Mouse (Mus musculus): ENCODE measurements around the gene Dennd1b. TPM values are rescaled to one million over a fixed set of nuclear protein-coding genes. Genes with fewer than 3 reads are reported as not detected.

Dennd1b gene
- polyA plus RNA-seq, 1 experiment from 2014 or later: 10.4 TPM

DNA sequence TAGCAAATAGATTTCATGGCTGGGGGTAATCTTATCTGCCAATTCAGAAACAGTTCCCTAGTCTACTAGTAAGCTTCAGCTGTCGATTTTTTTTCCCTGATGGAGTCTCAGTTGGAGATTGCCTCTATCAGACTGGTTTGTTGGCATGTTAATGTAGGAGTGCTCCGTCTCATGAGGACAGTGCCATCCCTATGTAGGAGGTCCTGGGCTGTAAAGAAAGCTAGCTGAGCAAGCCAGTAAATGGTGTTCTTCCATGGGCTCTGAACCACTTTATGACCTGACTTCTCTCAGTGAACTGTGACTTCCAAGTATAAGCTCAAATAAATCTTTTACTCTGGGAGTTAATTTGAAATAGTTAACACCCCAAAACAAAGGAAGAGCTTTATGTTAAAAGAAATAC lies 107.8 kb downstream of the Dennd1b start:
- Histone ChIP-seq H3K9me3 (ENCODE audit: control insufficient read depth, low read length) (no peaks in the 10 kb centered on the region), H3K4me2 (ENCODE audit: low read depth, low read length) (no peak overlapping the region), H3K27me3 (replicated peaks; ENCODE audit: control insufficient read depth, insufficient read depth, low read length) (no peaks in the 10 kb centered on the region), H3K4me1 (ENCODE audit: control insufficient read depth, insufficient read depth, low read length) (no peaks in the 10 kb centered on the region), H3K9ac (ENCODE audit: low read depth, low read length) (no peak overlapping the region), H3K36me3 (ENCODE audit: control insufficient read depth, insufficient read depth, low read length) (no peaks in the 10 kb centered on the region), H3K27ac (replicated peaks; ENCODE audit: low read depth, low read length) (no peak overlapping the region), H3K4me3 (ENCODE audit: low read depth, low read length) (no peak overlapping the region)
- WGBS: 66% methylated on average over 2 of the region's 2 CpGs
- DNase-seq (ENCODE audit: low spot score): no peak
- ATAC-seq (ENCODE audit: low read depth): no peak

DNA sequence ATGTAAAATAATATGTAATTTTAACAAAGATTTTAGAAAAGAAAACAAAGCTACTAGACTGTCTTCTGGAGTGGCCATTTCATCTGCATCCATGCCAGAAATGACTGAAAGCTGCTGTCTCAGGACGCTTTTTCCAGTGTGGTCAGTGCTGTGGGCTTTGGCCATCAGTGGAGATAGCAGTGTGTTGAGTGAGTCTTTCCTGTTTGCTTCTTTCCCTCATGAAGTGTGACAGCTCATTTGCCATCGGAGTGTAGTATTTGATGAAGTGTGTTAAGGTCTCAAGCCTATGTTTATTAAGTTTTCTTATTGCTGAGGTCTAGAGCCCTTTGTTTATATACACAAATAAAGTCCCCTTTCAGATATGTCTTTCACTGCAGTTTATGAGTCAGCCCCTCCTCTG lies 112.4 kb downstream of the Dennd1b start:
- 73% methylated on average over 2 of the region's 2 CpGs for WGBS
- Histone ChIP-seq H3K27ac (replicated peaks; ENCODE audit: low read depth, low read length) (no peak overlapping the region), H3K4me1 (ENCODE audit: control insufficient read depth, insufficient read depth, low read length) (no peaks in the 10 kb centered on the region)

DNA sequence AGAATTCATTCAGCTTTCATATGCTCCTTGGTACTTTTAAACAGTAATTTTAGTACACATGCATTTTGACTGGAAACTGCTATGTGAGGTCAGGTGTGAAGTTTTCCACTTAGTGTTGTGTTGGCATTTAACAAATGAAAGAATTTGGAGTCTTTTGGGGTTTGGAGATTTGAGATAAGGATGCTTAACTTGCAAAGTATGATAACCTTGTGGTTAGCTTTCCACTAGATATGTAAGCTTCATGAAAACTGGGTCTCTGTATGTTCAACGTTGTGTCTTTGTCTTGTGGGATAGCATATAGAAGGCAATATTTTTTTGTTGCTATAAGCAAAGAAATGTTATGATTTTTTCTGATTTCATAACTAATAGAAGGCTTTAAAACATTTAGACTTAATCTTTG lies 114.8 kb downstream of the Dennd1b start:
- Histone ChIP-seq H3K27me3 (replicated peaks; ENCODE audit: control insufficient read depth, insufficient read depth, low read length) (no peaks in the 10 kb centered on the region), H3K27ac (replicated peaks; ENCODE audit: low read depth, low read length) (no peak overlapping the region), H3K36me3 (ENCODE audit: control insufficient read depth, insufficient read depth, low read length) (no peaks in the 10 kb centered on the region), H3K4me2 (ENCODE audit: low read depth, low read length) (no peak overlapping the region), H3K4me3 (ENCODE audit: low read depth, low read length) (no peak overlapping the region), H3K9ac (ENCODE audit: low read depth, low read length) (no peak overlapping the region), H3K4me1 (ENCODE audit: control insufficient read depth, insufficient read depth, low read length) (no peaks in the 10 kb centered on the region), H3K9me3 (ENCODE audit: control insufficient read depth, low read length) (no peaks in the 10 kb centered on the region)
- ATAC-seq (ENCODE audit: low read depth) (no peak), DNase-seq (ENCODE audit: low spot score) (no peak)
- 88% methylated on average over 1 of the region's 1 CpGs for WGBS

More for the DNA sequence above, 112.4 kb downstream of the Dennd1b start:
- Histone ChIP-seq H3K9ac (ENCODE audit: low read depth, low read length) (no peak overlapping the region), H3K36me3 (ENCODE audit: control insufficient read depth, insufficient read depth, low read length) (no peaks in the 10 kb centered on the region), H3K27me3 (replicated peaks; ENCODE audit: control insufficient read depth, insufficient read depth, low read length) (no peaks in the 10 kb centered on the region), H3K9me3 (ENCODE audit: control insufficient read depth, low read length) (no peaks in the 10 kb centered on the region), H3K4me2 (ENCODE audit: low read depth, low read length) (no peak overlapping the region), H3K4me3 (ENCODE audit: low read depth, low read length) (no peak overlapping the region)
- no peak for ATAC-seq (ENCODE audit: low read depth)
- no peak for DNase-seq (ENCODE audit: low spot score)

DNA sequence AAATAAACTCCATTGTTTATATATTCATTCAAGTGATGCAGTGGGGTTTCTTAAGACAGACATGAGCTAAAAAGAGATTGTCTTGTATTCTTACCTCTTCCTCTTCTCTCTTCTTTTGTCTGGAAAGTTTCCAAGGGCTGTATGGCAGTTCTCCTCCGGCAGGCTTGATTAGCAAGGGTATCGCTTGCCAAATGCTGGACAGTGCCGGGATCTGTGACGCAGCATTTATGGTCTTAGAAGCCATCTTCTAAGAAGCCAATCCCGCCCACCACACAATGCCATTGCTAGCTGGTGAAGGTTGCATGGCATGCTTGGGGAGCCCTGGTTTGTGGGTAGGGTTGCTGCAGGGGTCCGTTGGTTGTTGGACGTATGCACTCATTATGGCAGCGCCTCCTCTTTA lies 115.8 kb downstream of the Dennd1b start:
- no peaks in the 10 kb centered on the region for H3K4me1 ChIP-seq (ENCODE audit: control insufficient read depth, insufficient read depth, low read length)
- no peaks in the 10 kb centered on the region for H3K36me3 ChIP-seq (ENCODE audit: control insufficient read depth, insufficient read depth, low read length)
- no peaks in the 10 kb centered on the region for H3K9me3 ChIP-seq (ENCODE audit: control insufficient read depth, low read length)
- H3K4me2 ChIP-seq (ENCODE audit: low read depth, low read length): no peak overlapping the region
- H3K9ac ChIP-seq (ENCODE audit: low read depth, low read length): no peak overlapping the region
- 81% methylated on average over 8 of the region's 8 CpGs for WGBS
- no peaks in the 10 kb centered on the region for H3K27me3 ChIP-seq (replicated peaks; ENCODE audit: control insufficient read depth, insufficient read depth, low read length)
- H3K4me3 ChIP-seq (ENCODE audit: low read depth, low read length): no peak overlapping the region
- DNase-seq (ENCODE audit: low spot score) (no peak), ATAC-seq (ENCODE audit: low read depth) (no peak)
- H3K27ac ChIP-seq (replicated peaks; ENCODE audit: low read depth, low read length): no peak overlapping the region

GRCm38 (mm10) chr1:139079523-139079922 lies 116.3 kb downstream of the Dennd1b start:
- no peaks in the 10 kb centered on the region for H3K4me1 ChIP-seq (ENCODE audit: control insufficient read depth, insufficient read depth, low read length)
- ATAC-seq (ENCODE audit: low read depth) (no peak), DNase-seq (ENCODE audit: low spot score) (peak; percentile 43)
- WGBS: 78% methylated on average over 6 of the region's 6 CpGs
- no peaks in the 10 kb centered on the region for H3K36me3 ChIP-seq (ENCODE audit: control insufficient read depth, insufficient read depth, low read length)
- H3K4me2 ChIP-seq (ENCODE audit: low read depth, low read length): no peak overlapping the region
- no peak overlapping the region for H3K4me3 ChIP-seq (ENCODE audit: low read depth, low read length)
- H3K9ac ChIP-seq (ENCODE audit: low read depth, low read length): no peak overlapping the region
- no peaks in the 10 kb centered on the region for H3K9me3 ChIP-seq (ENCODE audit: control insufficient read depth, low read length)
- H3K27me3 ChIP-seq (replicated peaks; ENCODE audit: control insufficient read depth, insufficient read depth, low read length): no peaks in the 10 kb centered on the region
- H3K27ac ChIP-seq (replicated peaks; ENCODE audit: low read depth, low read length): no peak overlapping the region

DNA sequence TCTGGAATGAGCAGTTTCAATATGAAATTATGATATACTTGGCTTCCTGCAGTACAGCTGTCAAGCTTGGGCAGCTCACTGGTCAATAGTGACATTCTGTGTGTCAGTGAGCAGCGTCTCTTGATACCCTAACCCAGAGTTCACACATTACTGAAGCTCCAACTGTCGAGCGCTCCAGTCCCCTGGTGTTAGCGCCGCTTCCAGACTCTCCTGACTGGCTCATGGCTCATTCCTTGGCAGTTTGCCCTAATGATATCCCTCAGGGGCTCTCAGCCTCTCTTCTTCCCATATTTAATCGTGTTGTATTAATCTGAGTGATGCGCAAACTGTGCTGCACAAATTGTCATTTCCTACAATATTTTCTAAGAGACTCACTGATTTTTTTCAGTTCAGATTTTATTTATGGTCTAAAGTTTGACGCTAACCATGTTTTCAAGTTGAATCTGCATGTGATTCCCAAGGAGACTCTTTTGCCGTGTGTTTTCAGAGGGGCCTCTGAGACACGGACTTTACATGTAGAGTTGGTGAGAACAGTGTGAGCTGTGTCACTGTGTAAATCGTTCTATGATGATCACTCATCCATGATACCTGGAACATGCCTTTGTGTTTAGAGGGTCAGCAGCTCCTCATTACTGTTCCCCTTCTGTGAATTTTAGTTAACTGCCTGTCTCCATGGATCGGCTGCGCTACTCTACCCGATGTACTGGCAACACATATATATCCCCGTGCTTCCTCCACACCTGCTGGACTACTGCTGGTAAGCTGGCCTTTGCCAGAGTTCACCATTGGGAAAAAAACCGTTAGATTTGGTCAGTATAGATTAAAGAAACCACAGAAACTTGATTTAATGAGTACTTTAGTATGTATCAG lies 117.5 kb downstream of the Dennd1b start:
- DNase-seq (ENCODE audit: low spot score): peak; percentile 86
- Histone ChIP-seq H3K4me2 (ENCODE audit: low read depth, low read length) (no peak overlapping the region), H3K4me1 (ENCODE audit: control insufficient read depth, insufficient read depth, low read length) (no peaks in the 10 kb centered on the region), H3K27me3 (replicated peaks; ENCODE audit: control insufficient read depth, insufficient read depth, low read length) (no peaks in the 10 kb centered on the region), H3K36me3 (ENCODE audit: control insufficient read depth, insufficient read depth, low read length) (no peaks in the 10 kb centered on the region), H3K27ac (replicated peaks; ENCODE audit: low read depth, low read length) (no peak overlapping the region), H3K9ac (ENCODE audit: low read depth, low read length) (no peak overlapping the region), H3K4me3 (ENCODE audit: low read depth, low read length) (no peak overlapping the region), H3K9me3 (ENCODE audit: control insufficient read depth, low read length) (no peaks in the 10 kb centered on the region)
- peak; percentile 94 for ATAC-seq (ENCODE audit: low read depth)
- 65% methylated on average over 16 of the region's 16 CpGs for WGBS

DNA sequence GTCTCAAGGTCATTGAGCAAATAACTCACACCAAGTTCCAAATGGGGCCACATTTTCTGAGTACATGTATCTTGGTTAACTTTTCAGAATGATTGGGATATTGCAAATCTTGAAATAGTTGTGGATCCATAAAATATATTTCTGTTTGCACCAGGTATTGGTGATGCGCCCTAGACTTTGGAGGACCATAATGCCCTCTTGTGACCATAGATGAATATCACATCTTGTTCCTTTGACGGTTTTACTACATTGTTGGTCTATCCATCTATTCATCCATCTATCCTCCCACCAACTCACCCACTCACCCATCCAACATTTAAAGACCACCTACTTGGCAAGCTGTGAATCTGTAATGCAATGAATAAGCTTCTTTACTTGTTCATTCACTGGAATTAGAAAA lies 120.1 kb downstream of the Dennd1b start:
- Histone ChIP-seq H3K4me1 (ENCODE audit: control insufficient read depth, insufficient read depth, low read length) (no peaks in the 10 kb centered on the region), H3K4me2 (ENCODE audit: low read depth, low read length) (no peak overlapping the region), H3K27me3 (replicated peaks; ENCODE audit: control insufficient read depth, insufficient read depth, low read length) (no peaks in the 10 kb centered on the region), H3K36me3 (ENCODE audit: control insufficient read depth, insufficient read depth, low read length) (no peaks in the 10 kb centered on the region), H3K9me3 (ENCODE audit: control insufficient read depth, low read length) (no peaks in the 10 kb centered on the region), H3K9ac (ENCODE audit: low read depth, low read length) (no peak overlapping the region), H3K4me3 (ENCODE audit: low read depth, low read length) (no peak overlapping the region), H3K27ac (replicated peaks; ENCODE audit: low read depth, low read length) (no peak overlapping the region)
- DNase-seq (ENCODE audit: low spot score): no peak
- WGBS: 67% methylated on average over 2 of the region's 2 CpGs
- ATAC-seq (ENCODE audit: low read depth): no peak

- H3K4me2 ChIP-seq (ENCODE audit: low read depth, low read length): no peak overlapping the region
- 91% methylated on average over 3 of the region's 3 CpGs for WGBS
- no peak overlapping the region for H3K9ac ChIP-seq (ENCODE audit: low read depth, low read length)
- no peak overlapping the region for H3K27ac ChIP-seq (replicated peaks; ENCODE audit: low read depth, low read length)
- no peak overlapping the region for H3K4me3 ChIP-seq (ENCODE audit: low read depth, low read length)
- H3K36me3 ChIP-seq (ENCODE audit: control insufficient read depth, insufficient read depth, low read length): no peaks in the 10 kb centered on the region
- no peak for ATAC-seq (ENCODE audit: low read depth)
- DNase-seq (ENCODE audit: low spot score): no peak
- no peaks in the 10 kb centered on the region for H3K9me3 ChIP-seq (ENCODE audit: control insufficient read depth, low read length)
- H3K27me3 ChIP-seq (replicated peaks; ENCODE audit: control insufficient read depth, insufficient read depth, low read length): no peaks in the 10 kb centered on the region
- H3K4me1 ChIP-seq (ENCODE audit: control insufficient read depth, insufficient read depth, low read length): 0 out of 2 replicates have a peak, but pooled peaks cover 2% of the 10 kb centered on the region
These were observed 124.3 kb downstream of the Dennd1b start for GRCm38 (mm10) chr1:139087564-139087963.

DNA sequence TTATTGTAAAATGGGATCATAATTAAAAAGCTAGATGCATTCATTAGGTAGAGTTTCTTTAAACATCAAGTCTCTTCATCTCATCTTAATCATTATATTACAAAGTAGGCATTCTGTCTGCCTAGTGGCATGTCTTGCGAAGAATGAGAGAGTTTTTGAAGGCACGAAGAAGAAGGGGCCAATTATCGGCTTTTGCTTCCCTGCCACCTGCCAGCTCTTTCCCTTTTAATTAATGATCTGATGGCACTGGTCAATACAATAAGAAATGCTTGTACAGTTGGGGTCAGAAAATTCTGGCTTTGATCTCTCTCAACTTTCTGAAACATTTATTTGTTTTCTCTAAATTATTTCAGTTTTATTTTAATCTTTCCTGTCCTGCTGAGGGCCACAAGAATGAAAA lies 127.5 kb downstream of the Dennd1b start:
- H3K4me3 ChIP-seq (ENCODE audit: low read depth, low read length): no peak overlapping the region
- no peak overlapping the region for H3K27ac ChIP-seq (replicated peaks; ENCODE audit: low read depth, low read length)
- H3K4me2 ChIP-seq (ENCODE audit: low read depth, low read length): no peak overlapping the region
- no peaks in the 10 kb centered on the region for H3K36me3 ChIP-seq (ENCODE audit: control insufficient read depth, insufficient read depth, low read length)
- WGBS: 77% methylated on average over 3 of the region's 3 CpGs
- no peaks in the 10 kb centered on the region for H3K27me3 ChIP-seq (replicated peaks; ENCODE audit: control insufficient read depth, insufficient read depth, low read length)
- no peak for DNase-seq (ENCODE audit: low spot score)
- H3K9me3 ChIP-seq (ENCODE audit: control insufficient read depth, low read length): no peaks in the 10 kb centered on the region
- H3K4me1 ChIP-seq (ENCODE audit: control insufficient read depth, insufficient read depth, low read length): 0 out of 2 replicates have a peak, but pooled peaks cover 2% of the 10 kb centered on the region
- H3K9ac ChIP-seq (ENCODE audit: low read depth, low read length): no peak overlapping the region
- ATAC-seq (ENCODE audit: low read depth): no peak

Measured in embryonic facial prominence, embryonic 14.5 days (tissue).